Mouse (Mus musculus): ENCODE data around the gene Ccdc114.

Ccdc114 gene

GRCm38 (mm10) chr7:45988344-45988743 is 64.5 kb downstream of the Ccdc114 start:
- no peak for DNase-seq

- no peak for DNase-seq
Measured at GRCm38 (mm10) chr7:45992470-45992869, 68.6 kb downstream of the Ccdc114 start.

Measured in B cell, adult 2 months (primary cell).